ENCODE assay signal across 8 mouse cellular contexts in the genomic region with DNA sequence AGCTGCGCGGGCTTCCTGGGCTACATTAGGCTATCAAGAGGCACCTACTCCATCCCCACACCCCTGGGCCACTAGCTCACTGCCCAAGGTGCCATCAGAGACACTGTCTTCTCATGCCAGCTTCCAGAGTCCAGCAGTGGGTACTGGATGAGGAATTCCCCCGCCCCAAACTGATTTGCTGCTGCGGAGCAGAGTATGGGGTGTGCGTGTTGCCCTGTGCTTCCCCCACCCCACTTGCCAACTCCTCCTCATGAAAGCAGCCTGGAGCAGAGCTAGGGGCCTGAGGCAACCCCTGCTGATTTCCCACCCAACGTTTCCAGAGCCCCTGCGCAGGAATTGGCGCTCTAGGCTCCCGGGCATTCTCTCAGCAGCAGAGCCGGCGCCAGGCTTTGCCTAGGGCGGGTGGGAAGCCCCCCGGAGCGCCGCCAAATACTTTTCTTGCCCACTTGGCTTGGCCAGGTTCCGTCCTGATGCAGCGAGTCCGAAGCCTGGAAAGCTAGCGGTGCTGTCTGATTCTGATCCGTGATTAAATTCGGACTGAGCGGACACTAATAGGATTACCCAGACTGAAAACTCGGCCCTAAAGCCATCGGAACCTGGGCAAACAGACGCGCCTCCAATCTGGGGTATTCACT. TPM values are rescaled to one million over a fixed set of nuclear protein-coding genes. Genes with fewer than 3 reads are reported as not detected.
DNase-seq lines count a peak whose midpoint lies in the region; ATAC-seq and TF ChIP-seq lines count a peak whose summit lies in the region.

No protein-coding gene starts in this region.

- H3K4me2 ChIP-seq in intestine, postnatal 0 days (replicated peaks; ENCODE audit: low read depth): peak overlapping the region; percentile 75
- peak overlapping the region; percentile 56 for H3K4me2 ChIP-seq in liver, embryonic 15.5 days

- WGBS in intestine, postnatal 0 days: 21% methylated on average over 26 of the region's 26 CpGs
- 13% methylated on average over 26 of the region's 26 CpGs for WGBS in liver, embryonic 15.5 days (ENCODE audit: insufficient replicate concordance)

- peak overlapping the region; percentile 17; the same call in 1 of the 2 replicates for H3K9ac ChIP-seq in intestine, postnatal 0 days (ENCODE audit: low read depth, low read length)
- H3K9ac ChIP-seq in liver, embryonic 15.5 days: no peak overlapping the region

- H3K9me3 ChIP-seq in intestine, postnatal 0 days (ENCODE audit: control insufficient read depth): no peaks in the 10 kb centered on the region
- no peaks in the 10 kb centered on the region for H3K9me3 ChIP-seq in liver, embryonic 15.5 days (replicated peaks)

- peak overlapping the region; percentile 47 for H3K4me3 ChIP-seq in intestine, postnatal 0 days (ENCODE audit: low read depth, low read length)
- peak overlapping the region; percentile 36 for H3K4me3 ChIP-seq in liver, embryonic 15.5 days (replicated peaks)

- no peaks in the 10 kb centered on the region for H3K4me1 ChIP-seq in intestine, postnatal 0 days (replicated peaks; ENCODE audit: control insufficient read depth, insufficient read depth, low read length)
- H3K4me1 ChIP-seq in liver, embryonic 15.5 days (replicated peaks): no peaks in the 10 kb centered on the region

- ATAC-seq in intestine, postnatal 0 days: no peak
- no peak for ATAC-seq in liver, embryonic 15.5 days (ENCODE audit: insufficient read depth)

- no peak overlapping the region for H3K27ac ChIP-seq in intestine, postnatal 0 days (ENCODE audit: low read depth, low read length)
- H3K27ac ChIP-seq in liver, embryonic 15.5 days (replicated peaks): no peak overlapping the region

- no peak for TF ChIP-seq CTCF in intestine, postnatal 0 days (IDR thresholded peaks at IDR 0.05; ENCODE audit: low read depth)

- intact Hi-C loops in gastrocnemius, postnatal 14 days (cut with DNase I; ENCODE audit: low total_unique reads): loop anchor here (10.0 kb wide), 1 partner anchor 524 kb away; no protein-coding TSS in a partner anchor

- peak; percentile 12 to 17 for DNase-seq in left cerebral cortex, adult 18-20 months (ENCODE audit: low spot score in 2 of 2)
- no peak for DNase-seq in left cerebral cortex, adult 9 months (ENCODE audit: low spot score in 2 of 2)
- DNase-seq in cerebellum, postnatal 10 days: peak; percentile 37 to 58
- DNase-seq in gastrocnemius, postnatal 14 days: peak; percentile 8
- peak; percentile 46 to 53 for DNase-seq in right cerebral cortex, postnatal 10 days (ENCODE audit: low spot score in 2 of 2)
- no peak for DNase-seq in adipocyte (ENCODE audit: low spot score)

- no peaks in the 10 kb centered on the region for H3K27me3 ChIP-seq in intestine, postnatal 0 days (replicated peaks; ENCODE audit: control insufficient read depth, insufficient read depth, low read length)
- peaks cover 43% of the 10 kb centered on the region for H3K27me3 ChIP-seq in liver, embryonic 15.5 days

- no peaks in the 10 kb centered on the region for H3K36me3 ChIP-seq in intestine, postnatal 0 days (ENCODE audit: control insufficient read depth, insufficient read depth)
- no peaks in the 10 kb centered on the region for H3K36me3 ChIP-seq in liver, embryonic 15.5 days (replicated peaks)

RNA-seq across cellular contexts. Expression of a gene that starts 0.7 kb away (rescaled TPM):
- total RNA-seq in left cerebral cortex, adult 18-20 months (2021): 10 to 100 TPM; 30.0 to 40.4 TPM
- total RNA-seq in gastrocnemius, postnatal 14 days (2021): 1 to 10 TPM; 3.0 to 3.8 TPM
- polyA plus RNA-seq in intestine, postnatal 0 days (2015; fragmentation: Nextera tagmentation; extraction: Ambion mirVana): 1.1 and 1.4 TPM in 2 replicates
- polyA plus RNA-seq in liver, embryonic 15.5 days (2015; fragmentation: Nextera tagmentation; extraction: Ambion mirVana): 0.17 and 0.18 TPM in 2 replicates

Comparison
In these comparisons a context has a peak if more than half of its experiments do, and no peak if none do; other contexts are left out.
1. DNase-seq: peak in left cerebral cortex, adult 18-20 months (2 of 2), cerebellum, postnatal 10 days (2 of 2), gastrocnemius, postnatal 14 days (single experiment) and right cerebral cortex, postnatal 10 days (2 of 2); none in left cerebral cortex, adult 9 months (0 of 2) and adipocyte (single experiment).
2. RNA of a gene that starts 0.7 kb away (total RNA-seq): 30.0 to 40.4 TPM in left cerebral cortex, adult 18-20 months; 3.0 to 3.8 TPM in gastrocnemius, postnatal 14 days; every median in the first group is over 4 times any median in the second.